Mouse (Mus musculus) retina, adult 2 months (tissue): ENCODE measurements at regions not wholly inside any gene's neighbourhood (a gene's known extent, or its start where the extent isn't known, plus 50 kb on each side); places are given as distances from the start of the nearest gene placed in this dataset.

ENCODE experiments used
- DNase-seq: peaks from one replicate; pipeline ENCODE4 v3.0.0-alpha.2; 2012; ENCODE audit warnings: low read depth, low spot score

GRCm38 (mm10) chr9:91566006-91566641 lies 200.5 kb upstream of the Zic1 start:
- DNase-seq = no peak

GRCm38 (mm10) chr9:91561331-91561730 lies 195.7 kb upstream of the Zic1 start:
- no peak for DNase-seq

GRCm38 (mm10) chr9:91559794-91560193 lies 194.2 kb upstream of the Zic1 start:
- DNase-seq = no peak

- DNase-seq = no peak
Measured at GRCm38 (mm10) chr9:91547051-91547450, 181.4 kb upstream of the Zic1 start.

GRCm38 (mm10) chr9:91545402-91545801 lies 179.8 kb upstream of the Zic1 start:
- no peak for DNase-seq

- no peak for DNase-seq
Measured at GRCm38 (mm10) chr9:91528838-91529475, 163.3 kb upstream of the Zic1 start.

GRCm38 (mm10) chr9:91528388-91528787 lies 162.8 kb upstream of the Zic1 start:
- no peak for DNase-seq

- no peak for DNase-seq
Measured at GRCm38 (mm10) chr9:91520521-91520920, 154.9 kb upstream of the Zic1 start.

GRCm38 (mm10) chr9:91509672-91510071 lies 144.1 kb upstream of the Zic1 start:
- no peak for DNase-seq

GRCm38 (mm10) chr9:91503657-91504329 lies 138.2 kb upstream of the Zic1 start:
- DNase-seq = no peak

GRCm38 (mm10) chr9:91476596-91476995 lies 111.0 kb upstream of the Zic1 start:
- no peak for DNase-seq

- DNase-seq = no peak
Measured at GRCm38 (mm10) chr9:91462713-91463425, 97.3 kb upstream of the Zic1 start.

- no peak for DNase-seq
Measured at GRCm38 (mm10) chr9:91459921-91460320, 94.3 kb upstream of the Zic1 start.

GRCm38 (mm10) chr9:91456843-91457242 lies 91.2 kb upstream of the Zic1 start:
- DNase-seq = no peak

GRCm38 (mm10) chr9:91456253-91456823 lies 90.7 kb upstream of the Zic1 start:
- DNase-seq = no peak

- DNase-seq = peak; percentile 61
Measured at GRCm38 (mm10) chr9:91439106-91439505, 73.5 kb upstream of the Zic1 start.
